Mouse (Mus musculus) cerebellum, postnatal 10 days (tissue): ENCODE measurements around the gene Ift80.
"Not testable (repeated sequence)": the region's sequence is repeated elsewhere in the genome, so short reads cannot be mapped to it uniquely, and the experiment has no call there.

Source experiments
- DNase-seq, 2 experiments: peaks; one replicate each; pipeline ENCODE4 v3.0.0; 2021; ENCODE audit warnings: mixed read lengths in 2 of 2

Gene Ift80

GRCm38 (mm10) chr3:69004437-69005337 is at the start of gene Ift80, which contains the start of gene Smc4:
Gene Ift80 (minus strand): TSS chr3:69004570.
Gene Smc4 (plus strand): TSS chr3:69004738.
- peak; percentile 97 to 98 for DNase-seq

- DNase-seq, result no peak
Observed at GRCm38 (mm10) chr3:69051894-69052293, 47.5 kb upstream of the Ift80 start.

GRCm38 (mm10) chr3:69049011-69049410 is 44.6 kb upstream of the Ift80 start:
- DNase-seq, result no peak

GRCm38 (mm10) chr3:69047684-69048083 is 43.3 kb upstream of the Ift80 start:
- no peak for DNase-seq

GRCm38 (mm10) chr3:69046509-69046908 is 42.1 kb upstream of the Ift80 start:
- no peak for DNase-seq

- DNase-seq, result peak in 1 of 2 experiments; percentile 18
Observed at GRCm38 (mm10) chr3:69045750-69046149, 41.4 kb upstream of the Ift80 start.

- no peak for DNase-seq
Observed at GRCm38 (mm10) chr3:69045400-69045703, 41.0 kb upstream of the Ift80 start.

- peak; percentile 93 to 96 for DNase-seq
Observed at GRCm38 (mm10) chr3:69044645-69045399, 40.5 kb upstream of the Ift80 start, which contains the start of gene Trim59. Gene Trim59 (minus strand): TSS chr3:69044755.

- no peak for DNase-seq
Observed at GRCm38 (mm10) chr3:69044167-69044591, 39.8 kb upstream of the Ift80 start.

- no peak for DNase-seq
Observed at GRCm38 (mm10) chr3:69041298-69041697, 36.9 kb upstream of the Ift80 start.

- DNase-seq, result no peak
Observed at GRCm38 (mm10) chr3:69040105-69040504, 35.7 kb upstream of the Ift80 start.

GRCm38 (mm10) chr3:69026133-69026783 is 21.9 kb upstream of the Ift80 start:
- no peak for DNase-seq

GRCm38 (mm10) chr3:69020764-69021163 is 16.4 kb upstream of the Ift80 start:
- no peak for DNase-seq

GRCm38 (mm10) chr3:69020285-69020684 is 15.9 kb upstream of the Ift80 start:
- DNase-seq, result peak; percentile 14 to 15

GRCm38 (mm10) chr3:69018635-69019034 is 14.3 kb upstream of the Ift80 start:
- not testable (repeated sequence) for DNase-seq

GRCm38 (mm10) chr3:69017181-69017580 is 12.8 kb upstream of the Ift80 start:
- DNase-seq, result no peak

GRCm38 (mm10) chr3:69008873-69009272 is 4.5 kb upstream of the Ift80 start:
- DNase-seq, result no peak

GRCm38 (mm10) chr3:69006246-69006760 is 1.9 kb upstream of the Ift80 start:
- DNase-seq, result no peak

GRCm38 (mm10) chr3:69005338-69006245 is 1.2 kb upstream of the Ift80 start:
- DNase-seq, result peak; percentile 66 to 72

- DNase-seq, result no peak
Observed at GRCm38 (mm10) chr3:69004055-69004436, 324 bp downstream of the Ift80 start.

- DNase-seq, result no peak
Observed at GRCm38 (mm10) chr3:69002781-69003180, 1.6 kb downstream of the Ift80 start.

GRCm38 (mm10) chr3:68986550-68986949 is 17.8 kb downstream of the Ift80 start:
- no peak for DNase-seq
